Mouse (Mus musculus) myocyte (in vitro differentiated cells): ENCODE measurements at regions not wholly inside any gene's neighbourhood (a gene's known extent, or its start where the extent isn't known, plus 50 kb on each side); places are given as distances from the start of the nearest gene placed in this dataset.

Experiments
- CEBPB ChIP-seq: IDR thresholded peaks from 2 replicates; pipeline ENCODE4 v1.6.1; 2011; ENCODE audit warnings: mild to moderate bottlenecking, moderate library complexity; ENCODE audit not compliant: poor library complexity, insufficient read depth, severe bottlenecking
- E2F4 ChIP-seq: IDR thresholded peaks from one replicate; pipeline ENCODE4 v1.6.1; 2011; ENCODE audit warnings: mild to moderate bottlenecking, control low read depth, moderate library complexity; ENCODE audit not compliant: insufficient read depth
- MAX ChIP-seq: IDR thresholded peaks from one replicate; pipeline ENCODE4 v1.6.1; 2011; ENCODE audit warnings: low read depth, mild to moderate bottlenecking, control low read depth
- MYOD1 ChIP-seq, 3 experiments: IDR thresholded peaks; one replicate each; pipeline ENCODE4 v1.6.1; 2011; ENCODE audit warnings: control low read depth in 2 of 3, low read depth in 2 of 3, mild to moderate bottlenecking in 2 of 3, moderate library complexity in 1 of 3; ENCODE audit not compliant: insufficient read length in 2 of 3, control insufficient read depth in 1 of 3
- MYOG ChIP-seq, 3 experiments: IDR thresholded peaks; one replicate each; pipeline ENCODE4 v1.6.1; 2011; ENCODE audit warnings: control low read depth in 2 of 3, low read depth in 2 of 3, mild to moderate bottlenecking in 2 of 3; ENCODE audit not compliant: insufficient read length in 2 of 3, control insufficient read depth in 1 of 3, insufficient read depth in 1 of 3
- POLR2A ChIP-seq: IDR thresholded peaks from one replicate; pipeline ENCODE4 v1.6.1; 2011; ENCODE audit warnings: low read depth, mild to moderate bottlenecking, control low read depth, moderate library complexity; ENCODE audit not compliant: insufficient read length
- POLR2AphosphoS2 ChIP-seq: IDR thresholded peaks from one replicate; pipeline ENCODE4 v1.6.1; 2011; ENCODE audit warnings: low read depth, control low read depth; ENCODE audit not compliant: insufficient read length
- REST ChIP-seq: IDR thresholded peaks from one replicate; pipeline ENCODE4 v1.6.1; 2011; ENCODE audit warnings: mild to moderate bottlenecking, control low read depth, moderate library complexity; ENCODE audit not compliant: insufficient read depth, insufficient read length
- SRF ChIP-seq: IDR thresholded peaks from one replicate; pipeline ENCODE4 v1.6.1; 2011; ENCODE audit warnings: low read depth; ENCODE audit not compliant: control insufficient read depth, insufficient read length
- TCF12 ChIP-seq: IDR thresholded peaks from one replicate; pipeline ENCODE4 v1.6.1; 2011; ENCODE audit warnings: mild to moderate bottlenecking, control low read depth; ENCODE audit not compliant: poor library complexity, insufficient read depth, severe bottlenecking
- TCF3 ChIP-seq: IDR thresholded peaks from one replicate; pipeline ENCODE4 v1.6.1; 2011; ENCODE audit warnings: low read depth, control low read depth; ENCODE audit not compliant: insufficient read length
- USF1 ChIP-seq: IDR thresholded peaks from one replicate; pipeline ENCODE4 v1.6.1; 2011; ENCODE audit warnings: low read depth, mild to moderate bottlenecking, control low read depth, moderate library complexity

DNA sequence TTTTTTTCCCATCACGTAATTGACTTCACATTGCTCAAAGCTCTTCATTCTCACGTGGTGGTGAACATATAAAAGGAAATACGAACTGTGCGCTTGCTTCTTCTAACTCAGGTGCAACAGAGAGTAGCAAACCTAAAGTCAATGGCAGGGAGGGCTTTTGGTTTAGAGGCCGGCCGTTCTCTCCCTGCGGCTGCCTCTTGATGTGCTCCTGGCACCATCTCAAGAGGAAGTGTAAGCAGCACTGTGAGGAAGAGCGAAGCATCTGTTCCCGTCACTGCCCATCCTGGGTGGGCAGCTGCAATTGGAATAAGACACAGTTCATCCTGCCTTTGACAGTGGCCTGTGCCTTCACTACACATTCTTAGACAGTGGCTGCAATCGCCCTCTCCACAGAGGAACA lies 204.0 kb downstream of the Gm11361 start:
- TF ChIP-seq POLR2A: no peak
- TF ChIP-seq USF1: no peak
- no peak for TF ChIP-seq CEBPB
- no peak for TF ChIP-seq POLR2AphosphoS2
- TF ChIP-seq MAX: no peak
- no peak for TF ChIP-seq TCF12
- no peak for TF ChIP-seq MYOD1 (IDR thresholded peaks at IDR 0.05; ENCODE audit: control insufficient read depth in 1 of 3, insufficient read length in 2 of 3, low read depth in 2 of 3)
- no peak for TF ChIP-seq TCF3
- no peak for TF ChIP-seq REST
- no peak for TF ChIP-seq E2F4
- TF ChIP-seq SRF: no peak
- TF ChIP-seq MYOG (IDR thresholded peaks at IDR 0.05; ENCODE audit: control insufficient read depth in 1 of 3, insufficient read depth in 1 of 3, insufficient read length in 2 of 3, low read depth in 2 of 3): no peak
